Mouse (Mus musculus) forebrain, embryonic 14.5 days (tissue): ENCODE data around the gene Btbd9. TPM values are rescaled to one million over a fixed set of nuclear protein-coding genes. Genes with fewer than 3 reads are reported as not detected.
A peak's percentile ranks its signal among the peaks of the same experiment; 100 is the strongest.

Source experiments
- ATAC-seq: fragments of 200-750 bp; cut with Nextera tagmentation; 2 replicates; pipeline ENCODE4 v1.8.0; 2017; ENCODE audit warnings: mild to moderate bottlenecking, moderate library complexity
- DNase-seq: peaks from one replicate; pipeline ENCODE4 v3.0.0-alpha.2; 2015; ENCODE audit warnings: low spot score
- H3K27ac ChIP-seq: fragments of 300-500 bp; sonication (generic); 2 replicates; pipeline ENCODE4 v1.5.1; 2014; ENCODE audit warnings: low read depth, mild to moderate bottlenecking, control low read depth, low read length, moderate library complexity
- H3K27me3 ChIP-seq: fragments of 300-500 bp; sonication (generic); replicated peaks from 2 replicates; pipeline ENCODE4 v1.6.1; 2014; ENCODE audit warnings: low read length, control low read depth, mixed read lengths; ENCODE audit not compliant: control insufficient read depth, insufficient read depth
- H3K36me3 ChIP-seq: fragments of 300-500 bp; sonication (generic); 2 replicates; pipeline ENCODE4 v1.6.1; 2014; ENCODE audit warnings: low read length, control low read depth; ENCODE audit not compliant: control insufficient read depth, insufficient read depth
- H3K4me1 ChIP-seq: fragments of 300-500 bp; sonication (generic); 2 replicates; pipeline ENCODE4 v1.6.1; 2014; ENCODE audit warnings: antibody characterized with exemption, low read length, control low read depth; ENCODE audit not compliant: control insufficient read depth, insufficient read depth
- H3K4me2 ChIP-seq: fragments of 300-500 bp; sonication (generic); 2 replicates; pipeline ENCODE4 v1.6.1; 2014; ENCODE audit warnings: mild to moderate bottlenecking, control low read depth, low read length
- H3K4me3 ChIP-seq: fragments of 300-500 bp; sonication (generic); 2 replicates; pipeline ENCODE4 v1.5.1; 2014; ENCODE audit warnings: low read depth, low read length, control low read depth
- H3K9ac ChIP-seq: fragments of 300-500 bp; sonication (generic); 2 replicates; pipeline ENCODE4 v1.6.1; 2014; ENCODE audit warnings: mild to moderate bottlenecking, low read length, control low read depth, moderate library complexity
- H3K9me3 ChIP-seq: fragments of 300-500 bp; sonication (generic); replicated peaks from 2 replicates; pipeline ENCODE4 v1.6.1; 2016; ENCODE audit warnings: low read length, control low read depth, mixed read lengths; ENCODE audit not compliant: control insufficient read depth
- WGBS: fragments of 180-500 bp; shearing (Covaris S2); extraction: QIAGEN DNeasy Blood & Tissue Kit; methylation state at CpG from one replicate; pipeline ENCODE4 v1.1.7; 2014; 5-methylcytosine and 5-hydroxymethylcytosine counted together
- polyA plus RNA-seq: library from polyadenylated mRNA; unstranded; fragments of >200 nt; fragmentation: Nextera tagmentation; extraction: Ambion mirVana; gene quantifications from 2 replicates; pipeline ENCODE4 v1.2.1, GENCODE M21; 2014

Gene Btbd9
- polyA plus RNA-seq, 1 experiment from 2014 or later = 73.7 TPM

DNA sequence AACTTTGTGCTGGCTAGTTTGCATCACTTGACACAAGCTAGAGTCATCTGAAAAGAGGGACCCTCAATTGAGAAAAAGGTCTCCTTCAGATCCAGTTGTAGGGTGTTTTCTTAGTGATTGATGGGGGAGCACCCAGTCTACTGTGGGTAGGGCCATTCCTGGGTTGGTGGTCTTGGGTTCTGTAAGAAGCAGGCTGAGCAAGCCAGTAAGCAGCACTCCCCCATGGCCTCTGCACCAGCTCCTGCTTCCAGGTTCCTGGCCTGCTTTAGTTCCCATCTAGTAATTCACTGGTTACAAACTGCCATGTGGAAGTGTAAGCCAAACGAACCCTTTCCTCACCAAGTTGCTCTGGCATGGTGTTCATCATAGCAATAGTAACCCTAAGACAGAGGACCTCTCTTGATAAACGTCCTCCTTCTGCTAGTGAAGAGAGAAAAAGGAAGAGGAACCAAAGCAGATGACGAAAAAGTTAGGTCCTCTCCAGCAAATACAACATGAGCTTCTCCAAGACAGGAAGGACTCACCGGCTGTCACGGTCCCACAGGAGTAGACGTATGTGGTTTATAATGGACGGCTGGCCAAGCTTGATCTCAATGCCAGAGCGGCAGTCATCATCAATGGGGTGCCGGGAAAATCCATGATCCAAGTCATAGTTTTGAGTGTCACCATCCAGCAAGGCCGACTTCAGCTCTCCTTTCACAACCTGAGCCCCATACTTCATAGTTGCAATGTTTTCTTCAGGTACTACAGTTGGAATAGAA, 59.5 kb downstream of the Btbd9 start:
- Histone ChIP-seq H3K4me3 (no peak overlapping the region), H3K9ac (no peak overlapping the region), H3K9me3 (no peaks in the 10 kb centered on the region), H3K27ac (no peak overlapping the region), H3K4me1 (no peaks in the 10 kb centered on the region), H3K36me3 (peaks cover 7% of the 10 kb centered on the region; the same call in 1 of the 2 replicates), H3K27me3 (no peaks in the 10 kb centered on the region), H3K4me2 (no peak overlapping the region)
- 95% methylated on average over 10 of the region's 10 CpGs for WGBS
- no peak for DNase-seq
- ATAC-seq = no peak

DNA sequence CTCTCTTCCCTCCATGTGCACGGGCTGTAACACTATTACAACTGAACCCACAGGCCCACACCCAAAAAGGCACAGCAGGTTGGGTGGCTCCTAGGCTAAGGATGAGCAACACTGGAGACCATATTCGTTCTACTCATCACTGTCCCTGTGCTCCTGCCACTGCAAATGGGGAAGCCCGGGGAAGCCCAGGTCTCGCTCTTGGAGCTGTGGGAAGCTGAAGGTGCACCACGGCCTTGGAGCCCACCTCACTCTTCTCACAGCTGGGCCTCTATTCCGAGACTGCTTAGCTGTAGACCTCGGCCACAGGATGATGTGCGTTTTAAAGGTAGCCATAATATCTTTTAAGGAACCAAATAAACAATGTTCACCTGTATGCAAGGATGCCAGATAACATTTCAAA, 60.9 kb downstream of the Btbd9 start:
- Histone ChIP-seq H3K27me3 (no peaks in the 10 kb centered on the region), H3K9ac (no peak overlapping the region), H3K9me3 (no peaks in the 10 kb centered on the region), H3K36me3 (peaks cover 7% of the 10 kb centered on the region; the same call in 1 of the 2 replicates), H3K4me3 (no peak overlapping the region), H3K4me2 (no peak overlapping the region), H3K27ac (no peak overlapping the region), H3K4me1 (no peaks in the 10 kb centered on the region)
- 96% methylated on average over 8 of the region's 8 CpGs for WGBS
- DNase-seq (no peak), ATAC-seq (no peak)

DNA sequence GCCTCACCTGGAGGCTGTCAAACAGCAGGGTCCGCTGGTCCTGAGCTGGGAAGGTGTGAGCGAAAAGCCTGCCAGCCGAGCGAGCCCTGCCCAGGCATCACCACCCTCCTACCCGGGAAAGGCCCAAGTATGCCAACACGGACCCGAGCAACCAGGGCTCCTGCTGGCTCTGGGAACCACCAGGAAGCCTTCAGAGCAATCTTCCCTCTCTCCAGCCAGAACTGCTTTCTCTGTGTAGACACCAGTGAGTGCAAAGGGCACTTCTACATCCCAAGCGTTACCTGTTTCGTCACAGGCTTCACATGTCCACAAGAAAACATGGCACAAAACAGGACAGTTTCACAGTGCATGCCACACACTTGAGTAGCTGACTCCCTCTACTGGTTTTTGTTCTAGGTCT, 63.3 kb downstream of the Btbd9 start:
- 94% methylated on average over 9 of the region's 9 CpGs for WGBS
- peaks cover 7% of the 10 kb centered on the region; the same call in 1 of the 2 replicates for H3K36me3 ChIP-seq
- no peak overlapping the region for H3K27ac ChIP-seq
- H3K4me2 ChIP-seq = no peak overlapping the region
- no peaks in the 10 kb centered on the region for H3K9me3 ChIP-seq
- DNase-seq (no peak), ATAC-seq (no peak)
- H3K4me1 ChIP-seq = peaks cover 7% of the 10 kb centered on the region
- H3K27me3 ChIP-seq = no peaks in the 10 kb centered on the region
- H3K9ac ChIP-seq = no peak overlapping the region
- no peak overlapping the region for H3K4me3 ChIP-seq

DNA sequence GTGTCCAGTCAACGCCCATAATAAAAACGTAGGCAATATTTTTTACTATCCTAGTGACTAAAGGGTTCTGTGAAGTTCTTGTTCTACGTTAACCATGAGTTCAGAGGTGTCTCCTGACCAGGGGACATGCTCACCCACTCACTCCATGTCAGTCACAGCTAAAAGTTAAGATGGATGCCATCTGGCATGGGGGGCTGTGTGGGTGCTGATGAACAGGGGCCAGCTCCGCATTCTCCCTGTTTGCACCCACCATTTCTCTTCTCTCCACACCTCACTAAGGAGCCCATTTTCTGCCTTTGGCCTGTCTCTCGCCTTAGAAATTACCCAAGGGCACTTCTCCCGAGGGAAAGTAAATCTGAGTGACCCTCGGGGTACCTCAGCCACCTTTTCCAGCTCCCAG, 63.8 kb downstream of the Btbd9 start:
- ATAC-seq (no peak), DNase-seq (no peak)
- WGBS = 92% methylated on average over 7 of the region's 7 CpGs
- H3K27me3 ChIP-seq = no peaks in the 10 kb centered on the region
- H3K4me3 ChIP-seq = no peak overlapping the region
- H3K4me1 ChIP-seq = peaks cover 7% of the 10 kb centered on the region
- no peak overlapping the region for H3K9ac ChIP-seq
- peaks cover 7% of the 10 kb centered on the region; the same call in 1 of the 2 replicates for H3K36me3 ChIP-seq
- H3K4me2 ChIP-seq = no peak overlapping the region
- no peaks in the 10 kb centered on the region for H3K9me3 ChIP-seq
- H3K27ac ChIP-seq = no peak overlapping the region

DNA sequence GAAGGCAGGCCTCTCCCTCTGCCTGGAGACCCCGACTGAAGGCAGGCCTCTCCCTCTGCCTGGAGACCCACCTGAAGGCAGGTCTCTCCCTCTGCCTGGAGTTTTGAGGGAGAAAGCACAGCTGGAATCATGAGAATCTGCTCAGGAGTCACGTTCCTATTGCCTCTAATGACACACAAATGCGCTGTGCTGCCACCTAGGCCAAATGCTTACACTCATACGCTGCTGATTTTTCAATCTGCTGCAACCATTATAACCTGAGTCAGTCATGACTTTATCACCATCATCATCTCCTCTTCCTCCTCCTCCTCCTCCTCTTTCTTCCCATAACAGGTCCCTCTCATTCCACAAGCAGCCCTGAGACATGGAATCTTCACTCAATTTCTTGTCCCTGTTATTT, 64.3 kb downstream of the Btbd9 start:
- Histone ChIP-seq H3K27ac (no peak overlapping the region), H3K9me3 (no peaks in the 10 kb centered on the region), H3K9ac (no peak overlapping the region), H3K36me3 (peaks cover 7% of the 10 kb centered on the region; the same call in 1 of the 2 replicates), H3K27me3 (no peaks in the 10 kb centered on the region), H3K4me2 (no peak overlapping the region), H3K4me1 (peaks cover 12% of the 10 kb centered on the region), H3K4me3 (no peak overlapping the region)
- DNase-seq (no peak), ATAC-seq (no peak)
- 76% methylated on average over 4 of the region's 4 CpGs for WGBS

DNA sequence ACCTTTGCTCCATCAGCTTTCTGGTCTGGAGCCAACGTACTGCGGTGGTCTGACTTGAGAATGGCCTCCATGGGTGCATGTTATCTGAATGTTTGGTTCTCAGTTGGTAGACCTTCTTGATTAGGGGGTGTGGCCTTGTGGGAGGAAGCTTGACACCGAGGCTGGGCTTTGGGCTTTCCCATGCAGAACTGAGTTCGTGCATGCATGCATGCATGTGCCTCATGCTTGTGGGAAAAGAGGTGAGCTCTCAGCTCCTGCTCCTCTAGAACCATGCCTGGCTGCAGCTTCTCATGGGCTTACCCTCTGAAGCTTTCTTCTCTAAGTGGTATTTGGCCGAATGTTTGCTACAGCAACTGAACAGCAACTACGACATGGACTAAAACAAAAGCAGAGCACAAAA, 64.9 kb downstream of the Btbd9 start:
- no peak overlapping the region for H3K4me3 ChIP-seq
- WGBS = 72% methylated on average over 6 of the region's 6 CpGs
- no peak overlapping the region for H3K4me2 ChIP-seq
- H3K4me1 ChIP-seq = peaks cover 15% of the 10 kb centered on the region
- ATAC-seq (no peak), DNase-seq (no peak)
- no peak overlapping the region for H3K9ac ChIP-seq
- no peak overlapping the region for H3K27ac ChIP-seq
- no peaks in the 10 kb centered on the region for H3K9me3 ChIP-seq
- no peaks in the 10 kb centered on the region for H3K27me3 ChIP-seq
- H3K36me3 ChIP-seq = 0 out of 2 replicates have a peak, but pooled peaks cover 3% of the 10 kb centered on the region

DNA sequence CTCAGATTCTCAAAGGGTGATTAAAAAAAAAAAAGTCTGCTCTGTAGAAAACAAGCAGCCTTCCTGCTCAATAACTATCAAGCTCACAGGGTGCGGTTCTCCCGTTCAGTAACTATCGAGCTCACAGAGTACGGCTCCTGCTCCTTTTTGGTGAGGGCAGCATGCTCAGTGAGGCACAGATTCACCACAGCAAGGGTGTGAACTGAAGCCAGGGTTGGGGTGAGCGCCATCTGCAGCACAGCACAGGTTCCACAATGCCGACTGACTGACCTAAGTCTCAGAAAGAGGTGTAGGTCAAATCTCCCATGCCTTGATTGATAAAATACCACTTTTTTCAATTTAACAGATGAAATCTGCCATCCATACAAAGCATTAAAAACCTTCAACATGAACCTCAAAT, 66.1 kb downstream of the Btbd9 start:
- peak; percentile 28 for DNase-seq
- Histone ChIP-seq H3K4me1 (peaks cover 18% of the 10 kb centered on the region), H3K9ac (no peak overlapping the region), H3K27ac (no peak overlapping the region), H3K27me3 (no peaks in the 10 kb centered on the region), H3K4me3 (no peak overlapping the region), H3K36me3 (no peaks in the 10 kb centered on the region), H3K9me3 (no peaks in the 10 kb centered on the region), H3K4me2 (no peak overlapping the region)
- ATAC-seq = no peak
- 53% methylated on average over 6 of the region's 6 CpGs for WGBS

DNA sequence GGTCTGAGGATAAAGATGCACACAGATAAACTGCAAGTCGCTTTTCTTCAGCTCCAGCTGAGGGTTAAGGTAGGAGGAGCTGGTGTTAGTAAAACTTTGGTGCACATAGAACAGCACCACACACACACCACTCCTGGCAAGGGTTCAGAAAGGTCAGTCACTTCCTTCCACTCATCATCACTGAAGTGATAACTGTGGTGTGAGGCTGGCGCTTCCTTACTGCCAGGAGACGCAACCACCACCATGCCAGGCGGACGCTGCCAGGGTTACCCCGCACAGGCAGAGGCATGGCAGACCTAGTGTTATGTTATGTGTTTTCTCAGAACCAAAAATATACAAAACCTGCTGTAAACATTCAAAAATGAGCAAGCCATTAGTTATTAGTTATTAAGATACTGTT, 66.6 kb downstream of the Btbd9 start:
- no peaks in the 10 kb centered on the region for H3K9me3 ChIP-seq
- H3K4me3 ChIP-seq = no peak overlapping the region
- H3K27me3 ChIP-seq = no peaks in the 10 kb centered on the region
- H3K27ac ChIP-seq = no peak overlapping the region
- no peak overlapping the region for H3K4me2 ChIP-seq
- 87% methylated on average over 6 of the region's 6 CpGs for WGBS
- no peak for DNase-seq
- H3K36me3 ChIP-seq = no peaks in the 10 kb centered on the region
- no peak overlapping the region for H3K9ac ChIP-seq
- ATAC-seq = no peak
- peaks cover 18% of the 10 kb centered on the region for H3K4me1 ChIP-seq
